In genomic region chr9:121108110-121108509, GRCm38 (mm10) we compare ENCODE assay signal across 8 mouse cellular contexts.
DNase-seq lines count a peak whose midpoint lies in the region; ATAC-seq and TF ChIP-seq lines count a peak whose summit lies in the region.

No protein-coding gene starts in this region.

- H3K9me3 ChIP-seq in embryonic facial prominence, embryonic 14.5 days (ENCODE audit: control insufficient read depth, low read length), result no peaks in the 10 kb centered on the region
- H3K9me3 ChIP-seq in heart, postnatal 0 days (replicated peaks; ENCODE audit: control insufficient read depth, low read length), result no peaks in the 10 kb centered on the region
- H3K9me3 ChIP-seq in lung, embryonic 16.5 days (ENCODE audit: control insufficient read depth, low read length), result no peaks in the 10 kb centered on the region

- peak; percentile 75 for ATAC-seq in embryonic facial prominence, embryonic 14.5 days (ENCODE audit: low read depth)
- 0 out of 2 replicates have a peak, but pooled peaks have one; percentile 30 for ATAC-seq in heart, postnatal 0 days (ENCODE audit: insufficient read depth, low read depth)
- peak; percentile 67 for ATAC-seq in lung, embryonic 16.5 days (ENCODE audit: low read depth)

- H3K27ac ChIP-seq in embryonic facial prominence, embryonic 14.5 days (replicated peaks; ENCODE audit: low read depth, low read length), result no peak overlapping the region
- no peak overlapping the region for H3K27ac ChIP-seq in heart, postnatal 0 days (ENCODE audit: low read depth)
- no peak overlapping the region for H3K27ac ChIP-seq in lung, embryonic 16.5 days (ENCODE audit: low read length)

- no peak overlapping the region for H3K9ac ChIP-seq in embryonic facial prominence, embryonic 14.5 days (ENCODE audit: low read depth, low read length)
- H3K9ac ChIP-seq in heart, postnatal 0 days (replicated peaks; ENCODE audit: low read depth, low read length), result no peak overlapping the region
- no peak overlapping the region for H3K9ac ChIP-seq in lung, embryonic 16.5 days (ENCODE audit: low read length)

- peak; percentile 93 for TF ChIP-seq CTCF in heart, postnatal 0 days (IDR thresholded peaks at IDR 0.05; ENCODE audit: low read depth)

- no peaks in the 10 kb centered on the region for H3K27me3 ChIP-seq in embryonic facial prominence, embryonic 14.5 days (replicated peaks; ENCODE audit: control insufficient read depth, insufficient read depth, low read length)
- H3K27me3 ChIP-seq in heart, postnatal 0 days (ENCODE audit: control insufficient read depth, insufficient read depth, low read length), result 0 out of 2 replicates have a peak, but pooled peaks cover 4% of the 10 kb centered on the region
- peaks cover 2% of the 10 kb centered on the region; the same call in 1 of the 2 replicates for H3K27me3 ChIP-seq in lung, embryonic 16.5 days (ENCODE audit: control insufficient read depth, insufficient read depth, low read depth, low read length)

- peak; percentile 25 to 30 for DNase-seq in B cell, adult 2 months
- peak; percentile 73 for DNase-seq in adrenal gland, postnatal 25 days
- peak; percentile 85 for DNase-seq in embryonic facial prominence, embryonic 14.5 days (ENCODE audit: low spot score)
- DNase-seq in heart, postnatal 0 days (ENCODE audit: low spot score), result peak; percentile 38
- peak; percentile 16 for DNase-seq in large intestine, adult 2 months (ENCODE audit: low read depth, low spot score)
- DNase-seq in retina, adult 2 months (ENCODE audit: low read depth, low spot score), result peak; percentile 63
- peak; percentile 43 for DNase-seq in urinary bladder, adult 2 months (ENCODE audit: low spot score)

- no peak overlapping the region for H3K4me3 ChIP-seq in embryonic facial prominence, embryonic 14.5 days (ENCODE audit: low read depth, low read length)
- H3K4me3 ChIP-seq in heart, postnatal 0 days (ENCODE audit: low read depth, low read length), result no peak overlapping the region
- H3K4me3 ChIP-seq in lung, embryonic 16.5 days (ENCODE audit: low read length), result no peak overlapping the region

- WGBS in embryonic facial prominence, embryonic 14.5 days, result 15% methylated on average over 10 of the region's 10 CpGs
- 17% methylated on average over 10 of the region's 10 CpGs for WGBS in heart, postnatal 0 days
- 23% methylated on average over 10 of the region's 10 CpGs for WGBS in large intestine, adult 2 months
- WGBS in lung, embryonic 16.5 days, result 11% methylated on average over 10 of the region's 10 CpGs

- no peak overlapping the region; the same call in 1 of the 2 replicates for H3K4me2 ChIP-seq in embryonic facial prominence, embryonic 14.5 days (ENCODE audit: low read depth, low read length)
- no peak overlapping the region for H3K4me2 ChIP-seq in heart, postnatal 0 days (ENCODE audit: low read depth, low read length)
- H3K4me2 ChIP-seq in lung, embryonic 16.5 days (ENCODE audit: low read depth, low read length), result no peak overlapping the region

- no peaks in the 10 kb centered on the region for H3K36me3 ChIP-seq in embryonic facial prominence, embryonic 14.5 days (ENCODE audit: control insufficient read depth, insufficient read depth, low read length)
- H3K36me3 ChIP-seq in heart, postnatal 0 days (replicated peaks; ENCODE audit: control insufficient read depth, insufficient read depth, low read length), result no peaks in the 10 kb centered on the region
- no peaks in the 10 kb centered on the region for H3K36me3 ChIP-seq in lung, embryonic 16.5 days (ENCODE audit: control insufficient read depth, insufficient read depth, low read length)

- peaks cover 11% of the 10 kb centered on the region for H3K4me1 ChIP-seq in embryonic facial prominence, embryonic 14.5 days (ENCODE audit: control insufficient read depth, insufficient read depth, low read length)
- no peaks in the 10 kb centered on the region for H3K4me1 ChIP-seq in heart, postnatal 0 days (ENCODE audit: control insufficient read depth, insufficient read depth)
- H3K4me1 ChIP-seq in lung, embryonic 16.5 days (replicated peaks; ENCODE audit: control insufficient read depth, insufficient read depth, low read length), result no peaks in the 10 kb centered on the region

- TF ChIP-seq EP300 in heart, postnatal 0 days (IDR thresholded peaks at IDR 0.05; ENCODE audit: low read depth), result no peak

Comparison
In these comparisons a context has a peak if more than half of its experiments do, and no peak if none do; other contexts are left out.
1. DNase-seq: peak in every context shown above with its lines; median percentile 85 in embryonic facial prominence, embryonic 14.5 days; 73 in adrenal gland, postnatal 25 days; 63 in retina, adult 2 months; 43 in urinary bladder, adult 2 months; 38 in heart, postnatal 0 days; 28 in B cell, adult 2 months; 16 in large intestine, adult 2 months.